Comparison of ENCODE assay signal across 9 mouse cellular contexts in the genomic region with DNA sequence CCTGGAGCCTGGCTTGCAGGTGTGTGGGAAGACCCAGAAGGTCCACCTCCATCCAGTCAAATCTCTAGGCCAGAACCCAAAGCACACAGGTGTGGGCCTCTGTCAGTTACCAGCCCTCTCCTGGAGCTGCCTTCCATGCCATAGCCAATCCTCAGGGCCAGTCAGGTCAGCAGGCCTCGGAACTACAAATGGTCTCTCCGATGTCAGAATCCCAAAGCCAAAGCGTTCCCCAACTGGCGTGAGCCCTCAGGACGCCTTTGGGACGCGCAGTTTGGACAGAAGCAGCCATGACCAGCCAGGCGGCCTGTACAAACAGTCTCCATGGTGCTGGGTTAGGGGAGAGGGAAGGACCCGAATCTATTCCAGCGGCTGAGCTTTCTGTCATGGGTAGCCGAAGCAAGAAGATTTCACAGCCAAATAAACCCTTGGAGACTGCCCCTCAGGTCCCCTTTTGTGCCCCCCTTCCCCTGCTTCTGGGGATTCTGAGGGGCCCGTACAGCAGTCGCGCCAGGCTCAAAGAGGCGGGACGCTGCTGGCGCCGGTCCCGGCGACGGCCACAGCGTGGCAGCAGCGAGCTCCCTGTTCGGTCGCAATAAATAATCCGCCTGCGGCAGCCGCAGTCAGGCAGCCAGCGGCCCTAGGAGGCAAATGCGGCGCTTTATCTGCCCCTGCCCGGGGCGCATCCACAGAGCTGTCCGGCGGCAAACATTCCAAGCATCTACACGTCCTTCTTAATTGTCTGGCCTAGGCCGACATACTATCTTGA. TPM values are rescaled to one million over a fixed set of nuclear protein-coding genes. Genes with fewer than 3 reads are reported as not detected.
DNase-seq lines count a peak whose midpoint lies in the region; ATAC-seq lines count a peak whose summit lies in the region.
"Had no signal": no experiment of that assay in that cellular context is flagged by ENCODE, and none has a peak within 500 bp of the region (broad histone marks: within the 10 kb centered on the region; RNA-seq: fewer than 3 reads in every experiment).

No protein-coding gene starts in this region.

- peaks cover 26% of the 10 kb centered on the region for H3K27me3 ChIP-seq in limb, embryonic 12.5 days
- H3K27me3 ChIP-seq in midbrain, embryonic 10.5 days (ENCODE audit: low read depth, poor library complexity, severe bottlenecking), result peaks cover 100% of the 10 kb centered on the region

- intact Hi-C loops in gastrocnemius, postnatal 14 days (cut with DNase I; ENCODE audit: low total_unique reads), result no loop called here

- peaks cover under 1% of the 10 kb centered on the region; the same call in 1 of the 2 replicates for H3K36me3 ChIP-seq in limb, embryonic 12.5 days
- no peaks in the 10 kb centered on the region for H3K36me3 ChIP-seq in midbrain, embryonic 10.5 days

- peak overlapping the region; percentile 98 for H3K27ac ChIP-seq in limb, embryonic 12.5 days
- H3K27ac ChIP-seq in midbrain, embryonic 10.5 days (replicated peaks), result no peak overlapping the region

- peaks cover 74% of the 10 kb centered on the region for H3K4me1 ChIP-seq in limb, embryonic 12.5 days (replicated peaks)
- peaks cover 9% of the 10 kb centered on the region; the same call in 1 of the 2 replicates for H3K4me1 ChIP-seq in midbrain, embryonic 10.5 days

- peak overlapping the region; percentile 96 for H3K4me2 ChIP-seq in limb, embryonic 12.5 days

- peak overlapping the region; percentile 79 for H3K4me3 ChIP-seq in limb, embryonic 12.5 days (replicated peaks)
- 0 out of 2 replicates have a peak overlapping the region, but pooled peaks have one; percentile 0 for H3K4me3 ChIP-seq in midbrain, embryonic 10.5 days

- under 1% methylated on average over 37 of the region's 37 CpGs for WGBS in limb, embryonic 12.5 days
- WGBS in midbrain, embryonic 10.5 days, result under 1% methylated on average over 37 of the region's 37 CpGs

- H3K9me3 ChIP-seq in limb, embryonic 12.5 days, result no peaks in the 10 kb centered on the region
- no peaks in the 10 kb centered on the region for H3K9me3 ChIP-seq in midbrain, embryonic 10.5 days (replicated peaks)

- ATAC-seq in inflammation-experienced regulatory T-cells, adult 6 months, result peak; percentile 85
- ATAC-seq in limb, embryonic 12.5 days (ENCODE audit: insufficient number of reproducible peaks, insufficient read depth, low FRiP score, low TSS enrichment, low read depth), result peak; percentile 16; the same call in 1 of the 2 replicates

- peak; percentile 87 to 95 for DNase-seq in adrenal gland, adult (ENCODE audit: inconsistent age in 2 of 2, low spot score in 1 of 2)
- no peak for DNase-seq in adrenal gland, adult 8-10 months
- DNase-seq in cerebellum, adult 9-11 months, result peak; percentile 41
- DNase-seq in gastrocnemius, postnatal 14 days, result peak; percentile 84
- DNase-seq in midbrain, embryonic 10.5 days (ENCODE audit: low spot score), result peak; percentile 84
- DNase-seq in spleen, adult 12 weeks (ENCODE audit: low spot score), result peak; percentile 50

- peak overlapping the region; percentile 94 for H3K9ac ChIP-seq in limb, embryonic 12.5 days (replicated peaks)

RNA-seq across cellular contexts. Expression of gene Hoxa3, which starts 1.8 kb away (rescaled TPM):
- 1 to 10 TPM; 2.9 to 9.8 (median 6.8) TPM for total RNA-seq in adrenal gland, adult 8-10 months (2022)
- 1 to 10 TPM; 2.4 to 3.1 TPM for total RNA-seq in gastrocnemius, postnatal 14 days (2021)
- not detected for polyA plus RNA-seq in inflammation-experienced regulatory T-cells, adult 6 months (2017; shearing (Covaris generic))
- 7.7 and 7.9 TPM in 2 replicates for polyA plus RNA-seq in limb, embryonic 12.5 days (2016; fragmentation: Nextera tagmentation; extraction: Ambion mirVana)
- polyA plus RNA-seq in midbrain, embryonic 10.5 days (2016; fragmentation: Nextera tagmentation; extraction: Ambion mirVana), result not detected in 2 replicates
- total RNA-seq: layer of hippocampus, postnatal 14 days had no signal

RNA-seq across cellular contexts. Expression of gene Gm28308, which starts 1.8 kb away (rescaled TPM):
- 1 to 10 TPM in 2 of 4 experiments, under 1 TPM in 2; 0.49 to 2.8 (median 1.4) TPM for total RNA-seq in adrenal gland, adult 8-10 months (2022)
- total RNA-seq in gastrocnemius, postnatal 14 days (2021), result under 1 TPM in 1 of 2 experiments, not detected in 1; 0.51 TPM
- polyA plus RNA-seq in inflammation-experienced regulatory T-cells, adult 6 months (2017; shearing (Covaris generic)), result not detected
- polyA plus RNA-seq in limb, embryonic 12.5 days (2016; fragmentation: Nextera tagmentation; extraction: Ambion mirVana), result 2.1 TPM in 1 of 2 replicates, not detected in the other
- polyA plus RNA-seq in midbrain, embryonic 10.5 days (2016; fragmentation: Nextera tagmentation; extraction: Ambion mirVana), result not detected in 2 replicates
- total RNA-seq: layer of hippocampus, postnatal 14 days had no signal

RNA-seq across cellular contexts. Expression of gene Hoxa6, which starts 2.8 kb away (rescaled TPM):
- 1 to 10 TPM; 3.6 to 9.5 (median 5.2) TPM for total RNA-seq in adrenal gland, adult 8-10 months (2022)
- total RNA-seq in gastrocnemius, postnatal 14 days (2021), result 1 to 10 TPM in 1 of 2 experiments, under 1 TPM in 1; 0.74 to 1.3 TPM
- not detected for polyA plus RNA-seq in inflammation-experienced regulatory T-cells, adult 6 months (2017; shearing (Covaris generic))
- 3.1 and 4.1 TPM in 2 replicates for polyA plus RNA-seq in limb, embryonic 12.5 days (2016; fragmentation: Nextera tagmentation; extraction: Ambion mirVana)
- not detected in 2 replicates for polyA plus RNA-seq in midbrain, embryonic 10.5 days (2016; fragmentation: Nextera tagmentation; extraction: Ambion mirVana)
- total RNA-seq: layer of hippocampus, postnatal 14 days had no signal

RNA-seq across cellular contexts. Expression of gene Hoxa5, which starts 7.0 kb away (rescaled TPM):
- 10 to 100 TPM; 10.8 to 15.6 (median 13.3) TPM for total RNA-seq in adrenal gland, adult 8-10 months (2022)
- total RNA-seq in gastrocnemius, postnatal 14 days (2021), result 1 to 10 TPM; 1.9 to 2.5 TPM
- polyA plus RNA-seq in inflammation-experienced regulatory T-cells, adult 6 months (2017; shearing (Covaris generic)), result not detected
- 8.2 and 9.2 TPM in 2 replicates for polyA plus RNA-seq in limb, embryonic 12.5 days (2016; fragmentation: Nextera tagmentation; extraction: Ambion mirVana)
- polyA plus RNA-seq in midbrain, embryonic 10.5 days (2016; fragmentation: Nextera tagmentation; extraction: Ambion mirVana), result not detected in 2 replicates
- total RNA-seq: layer of hippocampus, postnatal 14 days had no signal

RNA-seq across cellular contexts. Expression of gene Hoxa7, which starts 10.3 kb away (rescaled TPM):
- total RNA-seq in adrenal gland, adult 8-10 months (2022), result 10 to 100 TPM; 12.9 to 27.9 (median 19.1) TPM
- 1 to 10 TPM; 6.3 to 7.3 TPM for total RNA-seq in gastrocnemius, postnatal 14 days (2021)
- polyA plus RNA-seq in inflammation-experienced regulatory T-cells, adult 6 months (2017; shearing (Covaris generic)), result not detected
- polyA plus RNA-seq in limb, embryonic 12.5 days (2016; fragmentation: Nextera tagmentation; extraction: Ambion mirVana), result 11.7 and 13.8 TPM in 2 replicates
- not detected in 2 replicates for polyA plus RNA-seq in midbrain, embryonic 10.5 days (2016; fragmentation: Nextera tagmentation; extraction: Ambion mirVana)
